Mouse (Mus musculus): Measurements from ENCODE around the gene Snx5.

Snx5 gene

GRCm38 (mm10) chr2:144270507-144271420 is at the start of gene Snx5, which contains the start of gene Mgme1:
Snx5 (minus strand) TSS chr2:144270906.
Mgme1 (plus strand) TSS chr2:144270663.
- peak; percentile 92 for DNase-seq (ENCODE audit: low spot score in 2 of 2)

- DNase-seq (ENCODE audit: low spot score in 2 of 2): no peak
Observed at GRCm38 (mm10) chr2:144311372-144311771, 40.7 kb upstream of the Snx5 start.

- no peak for DNase-seq (ENCODE audit: low spot score in 2 of 2)
Observed at GRCm38 (mm10) chr2:144310273-144310672, 39.6 kb upstream of the Snx5 start.

- no peak for DNase-seq (ENCODE audit: low spot score in 2 of 2)
Observed at GRCm38 (mm10) chr2:144308561-144308960, 37.9 kb upstream of the Snx5 start.

- no peak for DNase-seq (ENCODE audit: low spot score in 2 of 2)
Observed at GRCm38 (mm10) chr2:144305721-144306294, 35.1 kb upstream of the Snx5 start.

GRCm38 (mm10) chr2:144301101-144301500 is 30.4 kb upstream of the Snx5 start:
- DNase-seq (ENCODE audit: low spot score in 2 of 2): no peak

GRCm38 (mm10) chr2:144299749-144300669 is 29.3 kb upstream of the Snx5 start:
- no peak for DNase-seq (ENCODE audit: low spot score in 2 of 2)

- DNase-seq (ENCODE audit: low spot score in 2 of 2): no peak
Observed at GRCm38 (mm10) chr2:144295145-144295735, 24.5 kb upstream of the Snx5 start.

- DNase-seq (ENCODE audit: low spot score in 2 of 2): no peak
Observed at GRCm38 (mm10) chr2:144291600-144292305, 21.0 kb upstream of the Snx5 start.

GRCm38 (mm10) chr2:144290321-144290720 is 19.6 kb upstream of the Snx5 start:
- no peak for DNase-seq (ENCODE audit: low spot score in 2 of 2)

- DNase-seq (ENCODE audit: low spot score in 2 of 2): no peak
Observed at GRCm38 (mm10) chr2:144281417-144281816, 10.7 kb upstream of the Snx5 start.

- no peak for DNase-seq (ENCODE audit: low spot score in 2 of 2)
Observed at GRCm38 (mm10) chr2:144280568-144280967, 9.9 kb upstream of the Snx5 start.

GRCm38 (mm10) chr2:144279742-144280141 is 9.0 kb upstream of the Snx5 start:
- DNase-seq (ENCODE audit: low spot score in 2 of 2): no peak

GRCm38 (mm10) chr2:144276885-144277284 is 6.2 kb upstream of the Snx5 start:
- no peak for DNase-seq (ENCODE audit: low spot score in 2 of 2)

- no peak for DNase-seq (ENCODE audit: low spot score in 2 of 2)
Observed at GRCm38 (mm10) chr2:144274741-144275140, 4.0 kb upstream of the Snx5 start.

GRCm38 (mm10) chr2:144272088-144272487 is 1.4 kb upstream of the Snx5 start:
- no peak for DNase-seq (ENCODE audit: low spot score in 2 of 2)

- no peak for DNase-seq (ENCODE audit: low spot score in 2 of 2)
Observed at GRCm38 (mm10) chr2:144269679-144270475, 829 bp downstream of the Snx5 start.

GRCm38 (mm10) chr2:144269306-144269650 is 1.4 kb downstream of the Snx5 start:
- no peak for DNase-seq (ENCODE audit: low spot score in 2 of 2)

- no peak for DNase-seq (ENCODE audit: low spot score in 2 of 2)
Observed at GRCm38 (mm10) chr2:144268446-144269305, 2.0 kb downstream of the Snx5 start.
